Mouse (Mus musculus): ENCODE data around the gene Psd4.

DNA sequence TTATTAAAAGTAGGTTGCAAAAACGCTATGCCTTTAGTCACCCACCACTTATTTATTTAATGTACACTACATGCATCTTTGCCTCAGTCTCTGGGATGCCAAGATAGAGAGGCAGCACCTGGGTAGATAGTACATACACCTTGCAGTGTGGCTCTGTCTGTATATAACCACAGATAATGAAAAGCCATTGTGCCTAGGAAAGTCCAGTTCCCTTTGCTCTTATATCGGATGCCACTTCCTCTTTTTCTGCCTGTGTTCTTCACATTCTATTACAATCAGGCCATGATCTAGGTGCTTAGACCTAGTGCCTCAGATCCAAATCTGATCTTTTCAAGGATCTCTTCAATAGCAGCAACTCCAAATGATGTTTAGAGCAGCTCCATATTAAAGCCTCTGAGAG is 58.2 kb downstream of the Psd4 start:
- TF ChIP-seq CTCF (conservative IDR thresholded peaks at IDR 0.05; ENCODE audit: low read length) (no peak), NANOG (IDR thresholded peaks at IDR 0.05; ENCODE audit: borderline replicate concordance, low read length) (no peak)

Measured in E14TG2a.4 (cell line).